Mouse (Mus musculus) gastrocnemius, postnatal 36 days (tissue): ENCODE results near the gene Lnx1. TPM values are rescaled to one million over a fixed set of nuclear protein-coding genes. Genes with fewer than 3 reads are reported as not detected.
A peak's percentile ranks its signal among the peaks of the same experiment; 100 is the strongest.

Experiments
- DNase-seq, 2 experiments: peaks; one replicate each; pipeline ENCODE4 v3.0.0; 2022
- intact Hi-C: fragments of 180-260 bp; cut with DNase I; formaldehyde crosslinking; loops from one replicate; pipeline ENCODE4 v1.15.1; 2025
- long read RNA-seq, 2 experiments: library from polyadenylated mRNA; stranded (forward); transcript quantifications; one replicate each; pipeline ENCODE4 v2.0.0; 2021
- total RNA-seq, 2 experiments: library from RNA; stranded (reverse); gene quantifications; 2 replicates each; pipeline ENCODE4 v1.2.3; 2021

Gene Lnx1
- total RNA-seq = 1 to 10 TPM; 2.7 TPM
- long read RNA-seq, experiment 1, partial matches to known transcripts = 3 of 3 reads
- long read RNA-seq, experiment 1, other reads (novel, unspliced or antisense) = 0 of 3 reads
- long read RNA-seq, experiment 2, partial matches to known transcripts = 0 of 4 reads
- long read RNA-seq, experiment 2, other reads (novel, unspliced or antisense) = 3 of 4 reads

DNA sequence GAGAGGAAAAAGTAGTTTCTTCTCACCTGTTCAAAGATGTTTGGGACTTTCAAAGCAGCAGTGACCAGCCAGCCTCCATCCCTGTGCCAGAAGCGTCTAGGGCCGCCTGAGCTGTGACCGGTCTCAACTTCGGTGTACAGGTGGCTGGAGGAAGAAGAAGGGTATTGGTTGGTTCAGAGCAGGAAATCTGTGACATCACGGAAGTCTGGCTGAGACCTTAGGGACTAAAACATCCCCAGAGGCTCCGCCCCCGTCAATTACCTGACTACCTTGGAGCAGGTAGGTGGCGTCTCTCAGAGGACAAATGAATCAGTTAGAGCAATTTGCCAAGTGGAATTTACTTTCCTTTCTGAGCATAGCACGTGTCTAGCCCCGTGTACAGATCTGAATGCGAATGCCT lies at the start of gene Lnx1:
Lnx1 (minus strand) TSS at position 147 of the 400 bp plus-strand sequence.
- DNase-seq = no peak
- intact Hi-C loops = no loop called here

DNA sequence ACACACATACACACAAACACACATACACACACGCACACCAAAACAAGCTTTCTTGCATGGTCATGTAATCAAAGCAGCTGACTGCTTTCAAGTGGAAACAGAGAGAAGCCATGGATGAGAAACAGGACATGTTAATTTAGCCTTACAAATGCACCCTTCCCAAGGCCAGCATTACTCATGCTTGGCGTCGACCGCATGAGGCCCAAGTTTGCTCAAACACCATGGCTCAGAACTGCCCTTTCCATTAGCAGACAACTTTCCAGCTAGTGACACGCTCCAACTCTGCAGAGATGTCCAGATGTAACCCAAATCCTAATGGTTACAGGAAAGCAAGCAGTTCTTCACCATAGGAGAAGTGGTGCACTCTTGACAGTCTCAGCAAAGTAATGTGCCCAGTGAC lies 47.8 kb upstream of the Lnx1 start:
- peak; percentile 46 to 60 for DNase-seq
- intact Hi-C loops = no loop called here

DNA sequence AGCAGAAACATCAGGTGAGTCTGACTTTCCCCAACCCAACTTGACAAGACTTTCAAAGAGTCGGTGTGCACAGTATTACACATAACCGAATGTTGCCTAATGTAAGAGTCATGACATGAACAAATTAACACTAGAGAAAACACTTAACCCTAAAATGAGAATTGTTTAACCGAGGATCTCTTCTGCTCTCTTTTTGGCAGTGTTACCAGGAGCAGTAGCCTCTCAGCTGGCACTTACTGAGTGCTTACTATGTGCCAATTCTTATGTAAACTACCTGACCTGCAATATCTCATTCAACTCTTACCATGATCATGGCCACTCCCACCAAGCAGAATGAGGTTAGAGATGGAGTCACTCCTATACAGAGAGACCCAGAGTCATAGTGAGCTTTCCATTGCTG lies 44.8 kb upstream of the Lnx1 start:
- intact Hi-C loops = no loop called here

DNA sequence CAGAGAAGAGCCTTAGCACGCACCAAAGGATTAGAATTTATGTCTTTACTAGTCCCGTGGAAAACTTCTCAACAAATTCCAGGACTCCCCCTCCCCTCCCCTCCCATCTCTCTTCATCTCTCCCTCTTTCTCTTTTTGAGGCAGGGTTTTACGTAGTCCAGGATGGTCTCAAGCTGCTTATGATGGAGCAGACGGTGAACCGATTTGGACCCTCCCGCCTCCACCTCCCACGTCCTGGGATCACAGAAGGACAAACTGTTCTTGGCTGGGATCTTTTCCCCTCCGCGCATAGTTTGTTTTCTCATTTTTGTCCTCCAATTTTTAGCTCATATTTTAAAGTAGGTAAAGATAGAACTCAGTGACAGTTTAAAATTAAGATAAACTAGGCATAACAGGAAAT lies 38.2 kb upstream of the Lnx1 start:
- no peak for DNase-seq
- intact Hi-C loops = no loop called here

More for the DNA sequence above, 44.8 kb upstream of the Lnx1 start:
- DNase-seq = no peak

DNA sequence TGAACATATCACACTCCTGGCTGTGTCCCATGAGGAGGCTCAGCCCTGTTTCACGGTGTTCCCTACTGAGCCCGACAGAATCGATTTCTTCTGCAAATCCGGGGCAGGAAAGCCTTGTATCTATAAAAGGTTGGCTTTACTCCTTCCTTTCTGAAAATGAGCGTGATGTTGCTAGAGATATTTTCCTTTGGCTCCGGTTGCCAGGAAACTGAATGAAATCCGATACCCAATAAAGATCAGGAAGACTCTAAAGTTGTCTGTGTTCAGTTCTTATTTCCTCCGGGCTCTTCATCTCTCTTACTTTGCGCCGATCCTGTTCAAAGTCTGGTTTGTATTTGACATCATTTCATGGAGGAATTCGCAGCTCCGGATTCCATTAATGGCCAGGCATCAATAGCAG lies 36.7 kb upstream of the Lnx1 start:
- intact Hi-C loops = no loop called here
- DNase-seq = no peak

DNA sequence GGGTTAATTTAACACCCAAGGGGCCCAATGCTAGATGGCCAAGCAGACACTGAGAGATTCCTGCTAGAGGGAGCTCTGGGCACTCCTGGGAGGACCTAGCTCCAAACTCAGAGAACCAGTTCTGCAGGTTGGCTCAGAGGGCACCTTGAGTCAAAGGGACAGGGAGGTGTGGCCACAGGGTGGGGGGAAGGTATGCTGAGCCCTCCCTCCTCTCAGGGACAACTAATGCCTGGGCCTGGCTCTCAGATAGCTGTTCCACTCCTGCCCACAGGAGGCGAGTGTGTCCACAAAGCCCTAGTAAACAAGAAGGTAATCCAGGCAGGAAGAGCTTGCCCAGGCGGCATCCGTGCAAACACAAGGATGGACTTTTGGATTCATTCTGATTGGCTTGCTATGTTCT lies 35.6 kb upstream of the Lnx1 start:
- no peak for DNase-seq
- intact Hi-C loops = no loop called here

DNA sequence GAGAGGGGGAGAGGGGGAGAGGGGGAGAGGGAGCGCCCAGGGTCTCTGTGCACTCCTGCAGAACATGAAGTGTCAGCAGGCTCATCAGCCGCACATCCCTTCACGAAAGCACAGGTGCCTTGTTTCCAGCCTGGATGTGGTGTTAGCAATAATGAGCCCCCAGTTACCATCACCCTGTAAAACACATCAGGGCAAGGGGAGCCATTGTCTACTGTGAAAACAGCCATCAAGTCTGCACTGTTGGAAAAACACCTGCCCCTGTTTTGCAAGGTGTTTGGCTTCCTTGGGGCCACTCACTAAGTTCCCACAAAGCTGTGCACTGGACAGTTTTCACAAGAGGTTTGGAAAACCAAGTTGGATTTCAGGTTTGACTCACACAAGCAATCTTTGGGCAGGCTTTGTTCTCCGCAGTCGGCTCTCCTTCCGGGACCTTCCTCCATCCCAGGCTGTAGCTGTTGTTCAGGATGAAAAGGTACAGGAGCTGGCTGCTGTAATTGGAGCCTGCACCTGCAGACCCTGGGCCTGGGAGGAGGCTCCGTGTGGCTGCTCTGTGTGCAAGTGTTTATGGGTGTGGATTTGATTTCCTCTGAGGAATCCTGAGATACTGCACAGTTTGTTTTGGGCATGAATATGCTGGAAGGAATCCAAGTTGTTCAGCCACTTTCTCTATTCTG lies 31.3 kb upstream of the Lnx1 start:
- DNase-seq = no peak
- intact Hi-C loops = no loop called here

DNA sequence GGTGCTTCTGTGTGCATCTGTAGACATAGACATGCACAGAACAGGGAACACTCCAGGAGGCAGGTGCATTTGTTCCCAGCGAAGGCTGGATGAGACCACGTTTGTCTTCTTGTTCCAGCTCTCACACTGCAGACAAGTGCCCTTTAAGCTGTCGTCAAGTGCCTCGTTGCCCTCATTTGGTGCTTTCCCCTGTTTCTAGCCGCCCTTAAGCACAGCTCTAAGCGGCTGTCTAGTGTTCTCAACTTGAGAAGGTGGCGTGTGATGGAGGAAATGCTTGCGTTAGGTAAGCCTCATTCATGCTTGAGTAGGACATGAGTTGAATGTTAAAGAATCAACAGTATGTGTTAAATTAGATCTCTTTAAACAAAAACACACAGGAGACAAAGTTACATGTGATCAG lies 29.9 kb upstream of the Lnx1 start:
- intact Hi-C loops = no loop called here
- DNase-seq = no peak

DNA sequence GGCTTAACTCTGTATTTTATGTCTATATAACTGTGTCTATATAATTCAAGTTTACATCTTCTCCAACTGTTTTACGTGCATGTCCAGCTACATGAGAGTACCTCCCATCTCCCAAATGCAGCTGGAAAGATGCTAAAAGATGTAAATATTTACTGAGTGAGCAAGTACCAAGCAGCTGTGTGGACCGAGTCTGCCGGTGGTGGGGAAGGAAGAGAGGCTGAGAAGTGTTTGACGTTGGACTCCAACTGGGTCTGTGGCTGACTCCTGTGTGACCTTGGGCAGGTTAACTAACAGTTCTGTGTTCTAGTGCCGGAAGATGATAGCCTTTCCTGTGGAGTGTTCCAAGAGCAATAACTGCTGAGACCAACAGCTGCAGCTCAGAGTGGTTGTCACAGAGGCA lies 27.9 kb upstream of the Lnx1 start:
- intact Hi-C loops = no loop called here
- no peak for DNase-seq

DNA sequence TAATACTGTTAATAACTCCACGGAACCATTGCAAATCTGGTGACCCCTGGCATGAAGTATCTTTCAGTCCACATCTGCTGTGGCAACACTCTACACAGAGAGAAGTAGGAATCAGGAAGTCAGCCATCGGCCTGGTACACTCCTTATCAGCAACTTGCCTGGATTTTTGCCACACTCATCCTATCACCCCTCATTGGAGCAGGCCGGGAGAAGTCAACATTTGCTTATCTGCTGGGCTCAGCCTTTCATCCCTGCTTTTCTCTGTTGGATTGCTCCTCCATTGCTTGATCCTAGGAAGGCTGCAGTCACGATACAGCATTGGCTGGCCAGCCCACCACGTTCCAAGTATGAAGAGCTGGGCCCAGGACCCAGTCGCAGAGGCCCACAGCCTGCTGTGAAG lies 26.9 kb upstream of the Lnx1 start:
- no peak for DNase-seq
- intact Hi-C loops = no loop called here

DNA sequence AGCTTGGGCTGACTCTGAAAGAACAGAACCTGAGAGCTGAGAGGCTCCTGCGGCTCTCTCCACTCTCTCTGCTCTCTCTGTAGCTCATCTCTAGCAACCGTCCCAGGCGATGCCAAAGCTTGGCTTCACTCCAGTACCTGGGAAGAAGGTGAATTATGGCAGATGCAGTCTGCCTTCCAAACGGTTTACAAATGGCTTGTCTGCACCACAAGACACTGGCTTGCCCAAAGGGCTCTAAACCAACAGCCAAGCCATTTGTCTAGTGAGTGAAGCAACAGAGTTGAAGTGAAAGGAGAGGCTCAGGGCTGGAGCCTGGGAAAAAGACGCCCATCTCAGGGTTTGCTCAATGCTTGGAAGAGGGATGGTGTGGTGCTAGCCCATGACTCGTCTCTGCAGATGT lies 25.5 kb upstream of the Lnx1 start:
- intact Hi-C loops = no loop called here

DNA sequence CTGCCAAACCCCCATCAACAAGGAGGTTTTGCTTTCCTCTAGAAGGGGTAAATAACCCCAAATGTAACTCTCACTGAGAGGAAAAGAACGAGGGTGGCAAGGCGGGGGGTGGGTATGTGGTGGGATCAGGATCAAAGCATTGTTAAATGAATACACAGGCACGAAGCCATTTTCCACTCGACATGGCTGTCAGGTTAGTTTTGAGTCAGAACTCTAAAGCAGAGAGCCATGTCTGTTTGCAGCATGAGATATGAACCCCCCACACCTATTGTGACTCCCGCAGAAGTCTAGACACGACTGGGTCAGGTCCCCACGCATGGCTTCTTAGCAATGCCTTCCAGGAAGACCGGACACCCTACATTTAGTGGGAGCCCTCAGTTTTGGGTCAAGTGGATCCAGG lies 24.6 kb upstream of the Lnx1 start:
- no peak for DNase-seq
- intact Hi-C loops = no loop called here

More for the DNA sequence above, 25.5 kb upstream of the Lnx1 start:
- no peak for DNase-seq

DNA sequence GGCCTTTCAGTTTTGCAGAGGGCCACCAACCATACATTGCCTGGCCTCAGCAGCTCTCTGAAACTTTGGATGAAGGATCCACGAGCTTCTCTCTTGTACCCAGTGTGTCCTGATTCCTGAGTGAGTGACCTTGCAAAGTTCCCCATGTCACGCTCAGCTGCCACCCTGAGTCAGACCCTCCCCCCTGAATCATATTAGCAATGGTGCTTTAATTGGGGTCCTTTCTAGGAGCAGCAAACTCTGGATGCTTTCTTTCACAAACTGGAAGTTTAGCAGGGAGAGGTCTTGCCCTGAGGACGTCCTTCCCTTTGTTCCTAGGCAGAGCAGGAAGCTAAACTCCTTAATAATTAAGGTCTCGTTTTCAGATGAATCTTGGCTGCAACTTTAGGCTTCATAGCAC lies 22.8 kb upstream of the Lnx1 start:
- intact Hi-C loops = no loop called here
- no peak for DNase-seq

DNA sequence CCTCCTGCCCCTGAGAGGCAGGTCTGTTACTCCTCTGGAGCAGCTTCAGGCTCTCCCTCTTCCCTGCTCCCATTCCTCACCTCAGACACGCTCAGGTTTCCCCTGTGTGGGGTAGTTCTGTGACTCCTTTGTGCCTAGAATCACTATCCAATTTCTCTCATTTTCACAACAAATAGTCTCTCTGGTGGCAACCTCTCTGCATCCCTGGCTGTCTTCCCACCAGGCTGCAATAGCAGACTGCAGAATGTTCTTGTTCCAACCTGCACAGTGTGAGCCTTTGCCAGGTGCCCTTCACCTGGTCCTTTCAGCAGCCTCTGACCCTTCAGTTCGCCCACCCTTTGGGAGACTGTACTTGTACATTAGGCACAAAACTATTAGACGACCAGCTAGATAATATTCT lies 19.1 kb upstream of the Lnx1 start:
- intact Hi-C loops = no loop called here
- DNase-seq = no peak

DNA sequence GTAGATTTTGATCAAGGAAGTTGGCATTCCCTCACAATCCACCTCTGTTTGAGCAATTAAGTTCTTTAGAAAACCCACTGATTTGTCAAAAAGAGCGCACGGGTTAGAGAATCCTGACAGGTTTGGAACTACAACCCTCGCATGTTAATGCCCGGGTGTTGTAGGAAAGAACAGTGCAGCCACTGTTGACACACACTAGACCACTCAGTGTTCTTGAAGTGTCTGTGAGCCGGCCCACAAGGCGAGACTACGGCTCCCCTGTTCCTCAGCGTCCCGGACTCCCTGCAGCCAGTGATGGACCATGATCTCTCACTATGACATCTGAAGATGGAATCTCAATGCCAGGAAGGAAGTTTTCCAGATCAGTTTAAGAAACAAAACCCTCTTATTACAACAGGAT lies 17.9 kb upstream of the Lnx1 start:
- no peak for DNase-seq
- intact Hi-C loops = no loop called here

DNA sequence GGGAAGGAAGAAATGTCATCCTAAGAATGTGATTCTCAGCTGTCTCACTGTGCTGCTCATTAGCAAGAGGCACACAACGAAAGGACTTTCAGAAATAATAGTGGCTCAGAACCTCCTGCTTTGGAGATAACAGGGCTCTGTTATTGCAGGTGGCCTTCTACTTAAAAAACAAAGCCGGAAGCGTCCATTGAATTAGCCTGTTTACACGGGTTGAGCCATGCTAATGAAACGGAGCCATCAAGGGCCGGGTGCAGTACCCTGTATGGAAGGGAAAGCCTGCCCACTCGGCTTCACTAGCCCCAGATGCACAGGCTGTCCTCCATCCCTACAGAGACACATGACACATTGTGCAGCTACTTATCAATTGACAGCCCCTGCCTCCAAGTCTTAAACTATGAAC lies 13.5 kb upstream of the Lnx1 start:
- DNase-seq = no peak
- intact Hi-C loops = no loop called here

DNA sequence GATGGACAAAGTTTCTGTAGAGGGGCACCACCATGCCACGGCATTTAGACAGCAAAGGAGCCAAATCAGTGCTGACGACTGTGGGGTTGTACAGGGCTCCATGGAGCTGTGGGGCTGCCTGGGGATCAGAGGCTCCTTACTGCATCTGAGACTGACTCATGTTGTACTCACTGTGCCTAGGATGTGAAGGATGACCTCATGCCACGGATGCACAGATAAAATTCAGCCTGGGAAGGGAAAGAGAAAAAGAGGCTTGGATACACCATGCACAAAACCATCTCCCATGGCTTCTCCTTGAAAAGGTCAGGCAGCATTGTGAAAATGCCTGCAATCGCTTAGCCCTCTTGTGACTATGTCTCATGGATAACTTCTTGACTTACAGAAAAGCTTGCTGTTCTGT lies 10.1 kb upstream of the Lnx1 start:
- intact Hi-C loops = no loop called here
- no peak for DNase-seq

DNA sequence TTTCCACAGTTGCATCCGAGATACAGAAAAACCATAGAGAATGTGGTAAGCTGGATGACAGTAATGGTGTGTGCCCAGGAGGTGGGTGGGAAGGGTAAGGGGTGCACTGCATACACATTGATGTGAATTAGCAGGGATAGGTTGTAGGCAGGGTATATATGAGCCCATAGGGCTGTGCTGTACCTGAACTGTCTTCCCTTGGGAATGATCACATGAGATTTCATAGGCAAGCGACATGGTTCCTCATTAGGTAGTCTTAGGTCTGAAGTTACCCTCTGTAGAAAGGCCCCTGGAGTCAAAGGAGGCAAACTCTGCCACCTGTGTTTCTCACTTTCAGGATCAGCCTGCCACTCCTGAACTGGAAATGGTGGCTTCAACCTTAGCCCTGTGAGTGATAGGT lies 9.3 kb upstream of the Lnx1 start:
- intact Hi-C loops = no loop called here
- no peak for DNase-seq

DNA sequence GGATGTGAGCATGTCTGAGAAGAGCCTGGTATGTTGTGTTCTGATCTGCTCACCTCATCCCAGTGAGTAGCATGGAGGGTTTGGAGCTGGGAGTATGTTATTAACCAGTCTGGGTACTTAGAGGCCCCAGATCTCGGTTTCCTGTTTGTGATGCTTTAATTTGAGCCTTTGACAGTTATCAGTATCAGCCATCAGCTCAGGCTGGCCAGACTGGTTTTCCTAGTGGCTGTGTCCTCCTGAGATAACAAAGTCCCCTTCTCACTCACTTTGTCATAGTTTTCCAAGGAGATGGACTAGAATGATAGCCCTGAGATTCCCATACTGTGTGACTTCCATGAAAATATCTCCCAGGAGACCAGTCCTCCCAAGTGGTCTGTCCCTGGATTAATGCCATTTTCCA lies 8.3 kb upstream of the Lnx1 start:
- intact Hi-C loops = no loop called here
- no peak for DNase-seq

DNA sequence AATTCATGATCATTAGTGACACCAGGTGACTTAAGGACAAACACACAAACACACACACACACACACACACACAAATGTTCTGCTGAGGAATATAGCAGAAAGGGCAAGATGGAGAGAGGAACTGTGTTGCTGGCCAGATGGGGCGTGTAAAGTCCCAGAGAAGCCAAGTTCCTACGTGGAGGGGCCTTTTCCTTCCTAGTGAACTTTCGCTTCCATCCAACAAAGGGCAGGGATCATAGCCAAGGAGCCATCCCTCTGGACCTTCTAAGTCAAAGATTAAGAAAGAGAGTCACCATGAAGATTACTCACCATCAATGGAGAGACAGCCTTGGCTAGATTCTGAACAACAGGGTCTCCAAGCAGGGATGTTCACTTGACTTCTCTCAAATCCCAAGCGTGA lies 7.5 kb upstream of the Lnx1 start:
- peak in 1 of 2 experiments; percentile 19 for DNase-seq
- intact Hi-C loops = no loop called here

DNA sequence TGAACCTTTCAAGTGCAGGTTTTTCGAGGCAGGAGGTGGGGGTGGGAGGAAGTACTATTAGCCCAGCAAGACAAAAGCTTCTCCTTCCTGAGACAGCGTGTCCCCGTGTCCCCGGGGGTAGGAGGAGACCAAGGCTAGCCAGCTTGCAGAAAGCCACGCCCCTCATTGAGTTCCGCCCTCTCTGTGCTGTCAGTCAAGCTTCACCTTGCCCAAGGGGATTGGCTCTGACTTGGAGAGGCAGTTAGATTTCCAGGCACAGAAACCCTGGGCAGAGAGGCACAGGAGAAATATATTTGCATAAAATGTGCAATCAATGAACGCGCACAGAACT lies 1.7 kb upstream of the Lnx1 start:
- intact Hi-C loops = no loop called here

DNA sequence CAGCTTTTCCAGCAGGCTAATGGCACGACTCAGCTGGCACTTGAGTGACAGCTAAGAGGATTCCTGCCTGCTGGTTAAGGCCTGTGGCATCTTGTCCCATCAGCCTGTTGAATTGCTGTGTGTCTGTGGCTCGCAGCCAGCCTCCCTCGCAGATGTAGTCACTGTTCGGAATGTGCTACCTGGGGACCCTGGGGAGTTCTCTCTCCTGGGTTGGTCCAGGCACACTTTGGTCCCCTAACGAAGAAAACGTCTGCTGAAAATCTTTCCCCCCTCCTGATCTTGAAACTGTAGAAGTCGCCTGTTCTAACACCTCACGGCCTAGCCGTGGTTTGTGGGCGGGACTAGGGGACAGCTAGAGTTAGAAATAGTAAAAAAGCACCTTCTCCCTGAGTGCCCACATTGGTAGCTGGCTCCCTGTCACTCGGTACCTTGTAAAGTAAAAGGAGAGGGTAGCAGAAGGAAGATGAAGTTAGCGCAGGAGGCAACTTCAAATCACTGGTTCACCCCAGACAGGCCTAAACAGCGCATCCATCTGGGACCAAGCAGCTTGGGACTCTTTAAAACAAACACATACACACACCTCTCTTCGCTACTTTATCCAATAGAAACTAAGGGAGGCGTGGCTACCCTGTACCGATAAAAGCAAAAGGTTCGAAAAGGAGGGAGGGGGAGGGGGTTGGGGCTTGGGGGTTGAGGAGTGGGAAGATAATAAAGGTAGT lies 1.2 kb upstream of the Lnx1 start:
- intact Hi-C loops = no loop called here
- no peak for DNase-seq

More for the DNA sequence above, 1.7 kb upstream of the Lnx1 start:
- peak; percentile 37 to 66 for DNase-seq
